Mouse (Mus musculus) regulatory T cell (primary cell): ENCODE measurements at regions not wholly inside any gene's neighbourhood (a gene's known extent, or its start where the extent isn't known, plus 50 kb on each side); places are given as distances from the start of the nearest gene placed in this dataset.

Experiments used
- in situ Hi-C: fragments of 300-600 bp; cut with MboI, MseI; formaldehyde crosslinking; loops from one replicate; pipeline ENCODE4 v1.15.1; 2025; ENCODE audit warnings: high pct_unique_total_duplicates

GRCm38 (mm10) chr3:18667726-18668125, 719.5 kb downstream of the Cypt12 start:
- in situ Hi-C loops, result no loop called here

GRCm38 (mm10) chr3:18668936-18669335, 720.7 kb downstream of the Cypt12 start:
- in situ Hi-C loops, result no loop called here

- in situ Hi-C loops, result no loop called here
Observed at GRCm38 (mm10) chr3:18670203-18670700, 722.0 kb downstream of the Cypt12 start.

- in situ Hi-C loops, result no loop called here
Observed at GRCm38 (mm10) chr3:18671681-18672080, 723.5 kb downstream of the Cypt12 start.

GRCm38 (mm10) chr3:18683346-18684101, 735.3 kb downstream of the Cypt12 start:
- in situ Hi-C loops, result no loop called here

GRCm38 (mm10) chr3:18695113-18695792, 747.0 kb downstream of the Cypt12 start:
- in situ Hi-C loops, result no loop called here

GRCm38 (mm10) chr3:18696981-18697660, 748.9 kb downstream of the Cypt12 start:
- in situ Hi-C loops, result no loop called here

GRCm38 (mm10) chr3:18698106-18698505, 749.9 kb downstream of the Cypt12 start:
- in situ Hi-C loops, result no loop called here

- in situ Hi-C loops, result no loop called here
Observed at GRCm38 (mm10) chr3:18705165-18705564, 757.0 kb downstream of the Cypt12 start.

GRCm38 (mm10) chr3:18705756-18706155, 757.5 kb downstream of the Cypt12 start:
- in situ Hi-C loops, result no loop called here

GRCm38 (mm10) chr3:18706356-18706755, 758.1 kb downstream of the Cypt12 start:
- in situ Hi-C loops, result no loop called here

GRCm38 (mm10) chr3:18707730-18708129, 759.5 kb downstream of the Cypt12 start:
- in situ Hi-C loops, result no loop called here

- in situ Hi-C loops, result no loop called here
Observed at GRCm38 (mm10) chr3:18711661-18712060, 763.5 kb downstream of the Cypt12 start.

- in situ Hi-C loops, result no loop called here
Observed at GRCm38 (mm10) chr3:18713986-18714385, 765.8 kb downstream of the Cypt12 start.

GRCm38 (mm10) chr3:18714968-18715630, 766.9 kb downstream of the Cypt12 start:
- in situ Hi-C loops, result no loop called here

- in situ Hi-C loops, result no loop called here
Observed at GRCm38 (mm10) chr3:18715776-18716175, 767.6 kb downstream of the Cypt12 start.

GRCm38 (mm10) chr3:18725507-18725906, 777.3 kb downstream of the Cypt12 start:
- in situ Hi-C loops, result no loop called here

GRCm38 (mm10) chr3:18731251-18731650, 783.0 kb downstream of the Cypt12 start:
- in situ Hi-C loops, result no loop called here

GRCm38 (mm10) chr3:18731674-18732073, 783.5 kb downstream of the Cypt12 start:
- in situ Hi-C loops, result no loop called here

- in situ Hi-C loops, result no loop called here
Observed at GRCm38 (mm10) chr3:18733540-18733939, 785.3 kb downstream of the Cypt12 start.

- in situ Hi-C loops, result no loop called here
Observed at GRCm38 (mm10) chr3:18738946-18739345, 790.7 kb downstream of the Cypt12 start.

GRCm38 (mm10) chr3:18740344-18740743, 792.1 kb downstream of the Cypt12 start:
- in situ Hi-C loops, result no loop called here
